Mouse (Mus musculus) thymus, adult 18-20 months (tissue): ENCODE measurements around the gene Gm10600.
"Not testable (repeated sequence)": the region's sequence is repeated elsewhere in the genome, so short reads cannot be mapped to it uniquely, and the experiment has no call there.

Source experiments
- DNase-seq, 2 experiments: peaks; one replicate each; pipeline ENCODE4 v3.0.0; 2022; ENCODE audit warnings: mixed read lengths in 2 of 2

Gene Gm10600

GRCm38 (mm10) chr4:42240339-42240738, at the start of gene Gm10600:
Gene Gm10600, plus strand, starts transcription at chr4:42240639.
- not testable (repeated sequence) for DNase-seq

- not testable (repeated sequence) for DNase-seq
These were observed 15.0 kb downstream of the Gm10600 start, which contains the start of gene Ccl21b for GRCm38 (mm10) chr4:42255467-42255866. Gene Ccl21b, plus strand, starts transcription at chr4:42255767.
